Mouse (Mus musculus) mouse trophoblast stem cell (cell line): ENCODE results near the gene Zfp788.
"Not testable (repeated sequence)": the region's sequence is repeated elsewhere in the genome, so short reads cannot be mapped to it uniquely, and the experiment has no call there.

ENCODE experiments used
- in situ Hi-C, 2 experiments: fragments of 300-500 bp; cut with MseI, MboI; formaldehyde crosslinking; loops; 2 replicates in 1 of 2; 3 replicates in 1 of 2; pipeline ENCODE4 v1.15.1; 2025

Zfp788 gene

GRCm38 (mm10) chr7:41632409-41633220 lies at the start of gene Zfp788:
Zfp788 (plus strand) TSS chr7:41633203.
- in situ Hi-C loops, result no loop called here

- in situ Hi-C loops, result not testable (repeated sequence)
Measured at GRCm38 (mm10) chr7:41587831-41588230, 45.2 kb upstream of the Zfp788 start.

DNA sequence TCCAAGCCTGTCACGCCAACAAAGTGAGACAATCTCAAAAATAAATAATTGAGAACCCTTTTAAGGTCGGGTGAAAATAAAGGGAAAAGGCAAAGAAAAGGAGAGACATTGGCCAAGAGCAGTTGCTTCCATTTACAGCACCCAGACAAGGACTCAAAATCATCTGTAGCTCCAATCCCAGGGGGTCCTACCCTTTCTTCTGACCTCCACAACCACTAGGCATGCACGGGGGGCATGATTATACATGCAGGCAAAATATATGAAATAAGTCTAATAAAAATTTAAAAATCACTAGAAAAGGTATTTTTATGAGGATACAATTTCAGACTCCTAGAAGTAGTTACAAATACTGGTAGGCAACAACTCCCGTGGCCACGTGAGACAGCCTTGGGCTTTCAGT lies 34.4 kb upstream of the Zfp788 start:
- in situ Hi-C loops, result no loop called here

DNA sequence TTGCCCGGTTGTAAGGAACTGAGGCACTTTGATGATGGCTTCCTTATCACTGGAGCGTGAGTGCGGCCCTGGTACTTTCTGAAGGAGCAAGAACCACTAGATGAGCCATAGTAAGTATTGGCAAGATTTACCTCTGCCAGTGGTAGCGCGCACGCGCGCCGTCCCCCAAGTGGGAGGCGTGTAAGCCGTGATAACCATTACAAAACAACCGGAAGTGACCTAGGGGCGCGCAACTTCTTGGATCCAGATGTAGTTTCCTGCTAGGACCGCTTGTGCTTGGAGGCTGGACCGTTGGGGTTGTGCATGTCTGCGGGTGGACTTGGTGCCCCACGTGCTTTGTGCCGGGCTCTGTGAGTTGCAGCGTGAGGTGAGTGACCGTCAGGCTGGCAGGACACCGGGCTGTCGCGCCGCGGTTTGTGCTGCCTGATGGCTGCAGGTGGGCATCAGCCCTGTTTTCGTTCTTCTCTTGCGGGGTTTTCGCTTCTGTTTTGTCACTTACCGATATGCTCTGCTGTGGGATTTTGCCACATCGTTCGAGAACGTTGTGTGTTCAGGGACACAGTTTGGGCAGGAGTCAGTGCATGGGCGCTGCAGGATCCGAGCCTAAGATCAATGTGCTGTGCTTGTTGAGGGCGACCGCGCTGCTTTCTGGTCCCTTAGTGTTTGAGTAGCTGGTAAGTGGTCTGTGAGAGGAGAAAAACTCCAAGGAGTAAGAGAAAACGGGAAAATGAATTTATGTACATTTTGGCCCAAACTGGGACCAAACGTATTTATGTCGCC lies 33.8 kb upstream of the Zfp788 start, which contains the start of gene 2610021A01Rik:
Gene 2610021A01Rik (plus strand): TSS at position 197 of the 780 bp plus-strand sequence.
- in situ Hi-C loops, result no loop called here

DNA sequence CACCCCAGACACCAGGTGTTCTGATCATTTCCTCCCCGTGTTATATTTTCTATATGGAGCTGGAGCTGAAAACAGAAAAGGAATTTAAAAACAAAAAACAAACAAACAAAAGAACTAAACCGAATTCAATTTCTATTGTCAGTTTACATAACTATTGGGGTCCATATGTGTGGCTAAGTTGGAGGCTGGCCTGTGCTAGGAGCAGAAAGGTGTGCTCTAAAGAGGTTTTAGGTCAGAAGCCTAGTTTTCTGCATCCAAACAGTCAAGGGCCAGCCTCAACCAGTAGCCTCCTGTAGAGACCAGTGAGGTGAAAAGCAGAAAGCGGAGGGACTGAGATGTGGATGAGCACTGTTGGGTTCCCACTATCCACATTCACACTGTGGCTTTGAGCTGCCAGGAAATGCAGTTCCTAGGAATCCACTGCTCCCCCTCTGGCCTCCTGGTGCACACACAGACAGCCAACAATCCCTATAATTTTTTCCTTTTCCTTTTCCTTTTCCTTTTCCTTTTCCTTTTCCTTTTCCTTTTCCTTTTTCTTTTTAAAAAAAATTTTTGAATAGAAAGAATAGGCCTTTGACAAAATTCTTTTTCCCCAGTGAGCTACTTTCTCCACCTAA lies 33.0 kb upstream of the Zfp788 start:
- in situ Hi-C loops, result loop anchor here in 1 of 2 experiments (5.0 kb wide), 1 partner anchor 902 kb away; no protein-coding TSS in a partner anchor

- in situ Hi-C loops, result no loop called here
Measured at GRCm38 (mm10) chr7:41611654-41612053, 21.3 kb upstream of the Zfp788 start.

DNA sequence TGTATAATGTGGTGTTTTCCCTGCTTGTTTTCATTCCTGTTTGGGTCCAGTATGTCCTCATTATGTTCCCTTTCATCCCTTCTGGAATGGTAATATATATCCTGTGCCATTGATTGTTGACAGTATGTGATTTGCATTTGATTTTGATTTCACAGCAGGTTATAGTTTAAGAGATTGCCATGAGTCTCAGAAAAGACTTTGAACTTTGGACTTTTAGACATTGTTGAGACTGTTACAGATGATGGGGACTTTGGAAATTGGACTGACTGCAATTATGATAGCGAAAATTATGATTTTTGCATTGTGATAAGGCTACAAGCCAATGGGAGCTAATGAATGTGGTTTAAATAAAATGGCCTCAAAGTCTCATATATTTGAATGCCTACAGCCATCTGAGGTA lies 16.8 kb upstream of the Zfp788 start:
- in situ Hi-C loops, result not testable (repeated sequence)

DNA sequence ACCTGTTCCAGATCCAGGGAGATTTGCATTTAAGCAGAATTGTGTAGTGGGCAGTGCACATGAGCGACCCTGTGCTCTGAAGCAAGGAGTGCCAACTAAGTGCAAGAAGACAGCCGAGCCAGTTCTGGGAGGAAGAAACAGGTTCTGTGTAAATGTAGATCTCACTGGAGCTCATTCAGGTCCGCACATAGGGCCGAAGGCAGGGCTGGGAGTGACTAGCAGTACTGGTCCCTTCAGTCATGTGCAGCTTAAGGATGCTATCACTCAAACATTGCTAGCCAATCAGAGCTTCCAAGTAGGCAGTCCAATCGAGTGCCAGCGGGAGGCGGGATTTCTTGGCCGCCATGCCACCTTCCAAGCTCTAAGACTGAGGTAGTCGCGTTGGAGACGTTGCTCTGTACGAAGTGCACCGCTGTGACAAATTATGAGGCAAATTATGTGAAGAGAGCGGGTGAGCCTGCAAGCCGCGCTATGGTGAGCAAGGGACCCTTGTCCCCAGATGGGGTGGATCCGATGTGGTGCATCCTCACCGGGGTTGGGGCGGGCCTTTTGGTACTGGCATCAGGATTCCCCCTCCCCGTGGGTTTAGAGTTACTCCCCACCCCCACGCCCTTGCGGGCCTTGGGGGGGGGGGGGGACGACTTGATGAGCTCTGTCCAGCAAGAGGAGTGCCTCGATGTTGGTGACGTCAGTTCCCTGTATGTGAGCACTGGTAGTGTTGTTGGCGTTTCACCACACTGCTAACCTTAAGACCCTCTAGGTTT lies 400 bp downstream of the Zfp788 start:
- in situ Hi-C loops, result no loop called here

GRCm38 (mm10) chr7:41674326-41674725 lies 41.3 kb downstream of the Zfp788 start:
- in situ Hi-C loops, result not testable (repeated sequence)
